Mouse (Mus musculus) ES-Bruce4 (cell line): ENCODE results near the gene Tmub1.

Experiments used
- CTCF ChIP-seq: IDR thresholded peaks from one replicate; pipeline ENCODE4 v1.8.1; 2011; ENCODE audit warnings: low read depth, low read length
- EP300 ChIP-seq: IDR thresholded peaks from 2 replicates; pipeline ENCODE4 v1.6.1; 2011; ENCODE audit warnings: low read depth, low read length; ENCODE audit not compliant: insufficient read depth
- POLR2A ChIP-seq: IDR thresholded peaks from one replicate; pipeline ENCODE4 v1.8.1; 2011; ENCODE audit warnings: low read length; ENCODE audit not compliant: insufficient read depth

GRCm38 (mm10) chr5:24424861-24425411, 22.7 kb downstream of the Tmub1 start:
- TF ChIP-seq POLR2A, result no peak
- no peak for TF ChIP-seq CTCF
- no peak for TF ChIP-seq EP300
